Mouse (Mus musculus) heart, postnatal 14 days (tissue): ENCODE measurements around the gene Donson. TPM values are rescaled to one million over a fixed set of nuclear protein-coding genes. Genes with fewer than 3 reads are reported as not detected.

Experiments used
- DNase-seq, 2 experiments: peaks; one replicate each; pipeline ENCODE4 v3.0.0; 2021 to 2022
- intact Hi-C: fragments of 180-260 bp; cut with DNase I; formaldehyde crosslinking; loops from one replicate; pipeline ENCODE4 v1.15.1; 2025
- long read RNA-seq, 2 experiments: library from polyadenylated mRNA; stranded (forward); transcript quantifications; one replicate each; pipeline ENCODE4 v2.0.0; 2021
- total RNA-seq, 2 experiments: library from RNA; stranded (reverse); gene quantifications; 2 replicates each; pipeline ENCODE4 v1.2.3; 2021

Gene Donson
- total RNA-seq = 1 to 10 TPM; 3.3 to 6.4 TPM
- long read RNA-seq, experiment 1, transcript Donson-201 (10 exons, 2,365 nt) = major isoform, 7 of 7 reads
- long read RNA-seq, experiment 1, partial matches to known transcripts = 0 of 7 reads
- long read RNA-seq, experiment 1, other reads (novel, unspliced or antisense) = 0 of 7 reads
- long read RNA-seq, experiment 2, partial matches to known transcripts = 0 of 4 reads
- long read RNA-seq, experiment 2, other reads (novel, unspliced or antisense) = 0 of 4 reads

DNA sequence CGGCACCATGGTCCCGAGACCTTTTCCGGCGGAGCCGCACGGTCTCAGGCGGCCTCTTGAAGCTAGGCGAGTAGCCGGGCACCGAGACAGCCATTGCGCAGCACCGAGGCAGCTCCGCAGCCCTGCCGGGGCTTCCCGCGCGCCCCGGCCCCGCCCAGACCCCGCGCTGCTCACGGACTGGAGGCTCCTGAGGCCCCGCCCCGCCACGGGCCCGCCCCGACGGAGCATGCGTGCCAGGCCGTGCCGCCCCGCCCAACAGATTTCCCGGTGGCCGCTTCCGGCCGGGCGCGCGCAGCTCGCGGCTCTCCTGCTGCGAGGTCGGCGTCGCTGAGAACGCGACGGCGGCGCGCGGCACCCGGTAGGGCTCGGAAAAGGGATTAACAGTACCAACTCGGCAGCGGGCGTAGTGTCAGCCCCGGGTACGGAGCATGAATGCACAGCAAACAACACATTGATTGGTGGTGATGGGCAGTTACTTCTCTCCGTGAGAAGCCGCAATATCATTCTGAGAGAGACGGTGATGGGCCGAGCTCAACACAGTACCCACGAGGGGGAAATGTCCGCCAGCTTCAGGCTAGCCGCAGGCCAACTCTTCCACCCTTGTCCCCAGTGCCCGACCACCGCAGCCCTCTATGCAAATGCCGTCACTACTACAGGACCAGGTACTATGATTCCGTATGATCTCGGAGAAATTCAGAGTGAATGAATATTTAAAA, at the start of gene Donson:
Donson (minus strand) TSS at position 152 of the 716 bp plus-strand sequence.
- peak; percentile 97 to 98 for DNase-seq
- intact Hi-C loops = no loop called here

DNA sequence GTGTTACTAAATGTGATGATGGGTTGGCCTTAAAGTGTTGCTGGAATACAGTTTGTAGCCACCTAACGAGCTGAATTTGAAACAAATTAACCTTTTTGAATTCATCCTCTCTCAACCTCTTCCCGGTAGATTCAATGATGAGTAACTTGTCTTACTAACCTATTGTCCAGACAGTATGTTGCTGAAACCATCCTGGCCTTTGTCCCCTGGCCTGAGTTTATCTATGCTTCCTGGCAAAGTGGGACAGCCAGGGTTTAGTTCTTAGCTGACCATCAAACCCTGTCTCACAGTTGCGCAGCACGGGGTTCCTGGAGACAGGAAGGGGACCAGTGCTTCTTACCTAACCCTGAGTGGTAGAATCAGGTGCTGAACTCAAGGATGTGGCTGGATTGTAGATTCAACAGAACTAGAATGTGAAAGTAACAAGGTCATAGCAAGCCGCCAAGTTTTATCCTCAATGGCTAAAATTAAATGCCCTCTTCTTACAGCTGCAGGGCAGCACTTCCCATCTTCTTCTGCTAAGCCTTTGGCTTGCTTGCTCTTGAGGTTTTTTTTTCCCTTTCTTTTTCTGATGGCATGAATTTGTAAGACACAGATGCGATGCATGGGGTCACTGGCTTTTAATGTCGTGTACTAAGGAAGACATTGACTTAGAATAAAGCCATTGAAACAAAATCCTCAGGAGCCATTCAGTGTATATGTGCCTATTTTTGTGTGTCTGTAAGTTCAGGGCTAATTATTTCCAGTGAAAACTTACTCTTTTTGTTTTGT, 47.7 kb upstream of the Donson start:
- intact Hi-C loops = no loop called here
- DNase-seq = no peak

DNA sequence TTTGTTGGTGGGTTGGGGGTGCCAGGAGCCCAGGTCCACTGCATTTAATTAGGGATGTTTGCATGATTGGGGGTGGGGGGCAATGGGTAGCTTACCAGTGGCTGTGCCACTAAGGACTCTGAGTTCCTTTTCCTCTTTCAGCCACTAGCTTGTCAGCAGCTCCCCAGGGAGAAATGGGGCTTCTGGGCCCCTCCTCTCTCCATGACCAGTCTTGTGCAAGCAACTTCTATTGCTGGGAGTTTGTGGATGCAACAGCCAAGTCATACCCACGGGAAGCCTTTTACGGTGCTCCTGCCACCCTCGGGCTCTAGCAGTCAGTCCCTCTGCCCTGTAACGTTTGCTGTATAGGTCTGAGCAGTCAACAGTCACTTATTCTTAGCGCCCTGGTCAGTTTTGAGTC, 46.2 kb upstream of the Donson start:
- peak; percentile 34 to 40 for DNase-seq
- intact Hi-C loops = loop anchor here (5.0 kb wide), 1 partner anchor 68 kb away; no protein-coding TSS in a partner anchor

DNA sequence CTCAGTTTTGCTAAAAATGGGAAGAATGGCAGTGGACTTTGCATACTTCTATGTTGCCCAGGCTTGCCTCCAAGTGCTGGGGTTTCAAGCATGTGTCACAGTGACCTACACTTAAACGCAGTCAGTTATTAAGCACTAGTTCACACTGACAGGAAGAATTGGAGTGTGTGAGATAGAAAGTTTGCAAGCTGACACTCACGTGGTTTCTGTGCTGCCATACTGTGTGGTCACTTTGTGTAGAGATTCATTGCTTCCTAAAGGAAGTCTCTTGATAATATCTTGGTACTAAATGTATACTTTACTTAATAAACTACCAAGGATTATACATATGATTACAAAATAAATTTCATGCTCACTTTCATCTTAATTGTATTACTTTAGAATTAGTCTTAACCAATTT, 44.2 kb upstream of the Donson start:
- intact Hi-C loops = loop anchor here (5.0 kb wide), 1 partner anchor 69 kb away; no protein-coding TSS in a partner anchor
- no peak for DNase-seq

DNA sequence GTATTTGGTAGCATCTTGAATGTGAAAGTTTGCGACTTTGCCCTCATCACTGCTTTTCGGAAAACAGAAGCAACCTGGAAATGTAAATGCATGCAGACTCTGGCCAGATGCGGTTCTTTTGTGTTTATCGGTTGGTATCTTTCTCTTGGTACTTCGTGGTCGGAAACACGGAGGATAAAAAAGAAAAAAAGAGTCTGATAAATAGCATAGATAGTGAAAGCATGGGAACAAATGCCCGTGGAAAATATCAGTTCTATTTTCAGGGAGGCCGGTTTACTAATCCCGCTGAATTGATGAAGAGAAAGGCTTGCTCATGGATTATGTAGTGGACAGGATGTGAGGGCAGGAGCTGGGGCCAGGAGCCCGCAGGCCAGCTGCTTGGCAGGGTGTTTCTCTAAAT, 41.9 kb upstream of the Donson start:
- DNase-seq = peak in 1 of 2 experiments; percentile 33
- intact Hi-C loops = loop anchor here (5.0 kb wide), 1 partner anchor 72 kb away; no protein-coding TSS in a partner anchor

DNA sequence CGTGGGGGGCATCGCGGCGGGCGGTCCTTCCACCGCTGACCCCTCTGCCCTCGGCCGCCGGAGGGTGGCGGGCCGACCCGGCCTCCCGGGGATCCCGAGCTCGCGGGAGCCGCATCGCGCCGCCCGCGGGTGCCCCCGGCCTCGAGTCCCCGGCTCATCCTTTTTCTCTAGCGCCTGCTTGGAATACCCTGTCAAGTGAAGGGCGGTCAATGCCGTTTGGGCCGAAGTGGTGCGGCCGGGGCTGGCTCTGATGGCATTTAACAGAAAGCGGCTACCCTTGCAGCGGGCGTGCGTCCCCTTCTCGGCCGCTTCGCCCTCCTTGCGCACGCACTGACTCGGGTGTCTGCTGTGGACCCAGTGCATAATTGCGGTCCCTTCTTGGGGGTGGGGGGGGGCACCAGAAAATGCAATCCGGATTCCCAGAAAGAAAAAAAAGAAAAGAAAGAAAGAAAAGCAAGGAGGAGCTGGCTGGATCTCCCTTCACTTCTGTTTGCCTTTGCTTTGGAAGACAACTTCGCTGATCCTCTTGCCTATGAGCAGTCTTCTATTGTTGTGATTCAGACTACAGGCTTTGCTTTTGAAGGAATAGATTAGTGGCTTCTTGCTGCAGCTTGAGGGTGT, 41.4 kb upstream of the Donson start:
- peak; percentile 51 to 60 for DNase-seq
- intact Hi-C loops = loop anchor here (5.0 to 10.0 kb wide), 3 partner anchors 38 to 575 kb away; partner anchors contain the start of gene Smim11

DNA sequence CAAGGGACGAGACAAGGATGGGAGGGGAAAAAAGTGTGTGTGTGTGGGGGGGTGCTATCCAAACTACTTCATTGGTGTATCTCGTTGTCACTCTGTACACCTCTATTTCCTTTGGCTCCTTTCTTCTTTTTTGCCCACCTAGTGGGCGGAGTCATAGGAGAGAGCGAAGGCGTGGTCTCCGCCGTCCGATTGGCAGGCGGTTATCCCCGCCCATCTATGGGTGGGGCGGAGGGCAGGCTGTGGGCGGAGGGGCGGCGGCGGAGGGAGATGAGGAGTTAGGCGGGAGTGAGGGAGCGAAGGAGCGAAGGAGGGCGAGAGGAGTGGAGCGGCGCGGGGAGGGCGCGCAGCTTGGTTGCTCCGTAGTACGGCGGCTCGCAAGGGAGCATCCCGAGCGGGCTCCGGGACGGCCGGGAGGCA, 40.5 kb upstream of the Donson start, which contains the start of gene Itsn1:
Itsn1 (plus strand) TSS at position 216 of the 417 bp plus-strand sequence.
- DNase-seq = peak; percentile 97 to 98
- intact Hi-C loops = loop anchor here (5.0 to 10.0 kb wide), 2 partner anchors 37 to 576 kb away; partner anchors contain the start of gene Smim11

DNA sequence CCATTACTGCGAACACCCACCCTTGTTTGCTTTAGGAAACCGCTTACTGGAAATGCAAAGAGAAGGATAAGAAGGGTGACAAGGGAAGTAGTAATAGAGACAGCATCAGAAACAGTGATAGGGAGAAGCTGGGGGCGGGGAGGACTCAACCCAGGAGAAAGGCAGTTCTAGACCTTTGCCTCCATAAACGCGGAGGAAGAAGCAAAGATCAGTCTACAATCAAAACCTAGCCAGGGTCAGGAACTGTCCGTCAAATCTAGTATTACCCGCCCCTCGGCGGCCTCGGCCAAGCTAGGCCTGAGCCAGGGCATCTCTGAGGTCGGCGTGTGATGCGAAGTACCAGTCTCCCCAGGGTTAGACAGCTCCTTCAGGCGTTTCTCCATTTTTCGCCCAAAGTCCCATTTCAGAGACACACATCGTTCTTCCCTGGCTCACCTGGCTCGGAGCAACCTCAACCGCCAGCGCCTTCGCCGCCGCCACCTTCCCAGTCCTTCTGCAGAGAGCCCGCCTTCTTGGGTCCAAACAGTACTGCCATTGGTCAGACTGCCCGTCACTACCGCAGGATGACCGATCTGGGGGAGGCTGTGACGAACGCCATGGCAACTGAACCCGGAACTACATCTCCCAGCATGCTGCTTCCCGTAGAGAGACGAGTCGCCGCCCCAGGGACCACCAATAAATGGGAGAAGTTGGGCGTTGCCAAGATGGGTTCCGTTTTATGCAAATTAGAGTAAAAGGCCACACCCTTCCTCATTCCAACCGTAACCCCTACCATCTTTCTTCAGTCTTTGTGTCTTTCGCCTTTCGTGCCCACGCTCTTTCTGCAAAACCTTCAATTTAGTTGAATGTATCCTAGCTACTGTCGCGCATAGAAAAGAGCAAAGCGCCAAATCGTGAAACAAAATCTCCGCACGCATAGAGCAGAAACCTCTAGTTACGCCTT, 39.8 kb upstream of the Donson start, which contains the start of gene Cryzl1:
Cryzl1 (minus strand) TSS at position 853 of the 943 bp plus-strand sequence.
- peak; percentile 96 to 98 for DNase-seq
- intact Hi-C loops = loop anchor here (5.0 to 10.0 kb wide), 2 partner anchors 36 to 576 kb away; partner anchors contain the start of gene Smim11

DNA sequence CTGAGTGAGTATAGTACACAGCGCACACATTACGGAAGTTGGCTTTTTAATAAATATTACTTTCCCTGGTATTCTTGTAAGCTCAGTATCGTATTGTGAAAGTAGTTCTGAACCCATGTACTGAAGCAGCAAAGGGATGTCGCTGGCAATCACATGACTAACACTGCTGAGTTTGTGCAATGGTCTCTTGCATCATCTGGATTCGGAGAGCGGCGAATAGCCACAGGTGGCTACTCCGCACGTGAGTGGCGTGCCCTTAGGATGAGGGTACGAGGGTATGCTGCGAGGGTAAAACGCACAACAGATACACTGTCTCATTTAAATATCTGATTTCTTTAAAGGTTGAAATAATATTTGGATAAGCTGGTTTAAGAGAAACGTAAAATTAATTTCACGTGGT, 38.9 kb upstream of the Donson start:
- DNase-seq = no peak
- intact Hi-C loops = loop anchor here (5.0 to 10.0 kb wide), 2 partner anchors 35 to 577 kb away; partner anchors contain the start of gene Smim11

DNA sequence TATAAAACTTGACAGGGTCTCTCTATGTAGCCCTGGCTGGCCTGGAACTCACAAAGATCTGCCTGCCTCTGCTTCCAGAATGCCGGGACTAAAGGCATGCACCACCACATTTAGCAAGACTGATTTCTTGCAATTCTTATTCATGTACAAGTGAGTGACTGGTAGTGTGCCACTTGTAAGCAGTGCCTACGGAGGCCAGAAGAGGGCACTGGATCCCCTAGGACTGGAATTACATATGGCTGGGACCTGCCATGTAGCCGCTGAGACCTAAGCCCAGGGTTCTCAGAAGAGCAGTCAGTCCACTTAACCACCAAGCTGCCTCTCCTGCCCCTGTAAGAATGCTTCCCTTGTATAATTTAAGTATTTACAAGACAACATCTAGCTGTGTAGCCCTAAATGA, 35.7 kb upstream of the Donson start:
- DNase-seq = peak; percentile 59 to 70
- intact Hi-C loops = loop anchor here (1.0 to 10.0 kb wide), 3 partner anchors 165 to 581 kb away; partner anchors contain the start of gene Smim11

DNA sequence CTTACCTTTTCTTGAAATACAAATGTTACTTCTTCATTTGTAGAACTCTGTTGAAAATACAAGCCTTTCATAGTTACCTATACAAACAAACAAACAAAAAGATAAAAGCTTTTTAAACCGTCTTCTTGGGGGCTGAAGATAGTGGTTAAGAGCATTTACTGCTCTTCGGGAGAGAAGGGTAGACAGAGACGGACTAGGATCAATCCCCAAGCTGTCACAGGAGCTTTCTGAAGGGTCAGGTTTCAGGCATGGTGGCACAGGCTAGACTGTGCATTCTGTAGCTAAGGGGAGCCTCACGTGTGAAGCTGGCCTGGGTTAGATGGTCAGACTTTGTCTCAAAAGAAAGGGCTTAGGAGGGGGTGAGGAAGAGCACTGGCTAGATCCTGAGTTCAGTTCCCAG, 28.8 kb upstream of the Donson start:
- intact Hi-C loops = no loop called here
- DNase-seq = no peak

DNA sequence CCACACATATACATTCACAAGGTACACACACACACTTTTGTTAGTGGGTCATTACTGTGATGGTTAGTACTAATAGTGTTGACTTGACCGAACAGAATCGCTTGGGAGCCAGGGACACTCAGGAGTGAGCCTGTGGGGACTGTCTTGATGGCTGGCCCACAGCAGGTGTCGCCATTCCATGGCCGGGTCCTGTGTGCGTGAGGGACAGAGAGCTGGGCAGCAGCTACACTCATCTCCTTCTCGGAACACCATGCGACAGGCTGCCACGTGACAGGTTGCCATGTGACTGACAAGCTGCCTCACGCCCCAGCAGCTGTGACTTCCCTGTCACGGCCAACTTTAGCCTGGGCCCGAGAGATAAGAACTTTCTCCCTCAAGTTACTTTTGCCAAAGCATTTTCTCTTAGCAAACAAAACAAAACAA, 28.4 kb upstream of the Donson start:
- intact Hi-C loops = no loop called here
- peak; percentile 44 to 56 for DNase-seq

DNA sequence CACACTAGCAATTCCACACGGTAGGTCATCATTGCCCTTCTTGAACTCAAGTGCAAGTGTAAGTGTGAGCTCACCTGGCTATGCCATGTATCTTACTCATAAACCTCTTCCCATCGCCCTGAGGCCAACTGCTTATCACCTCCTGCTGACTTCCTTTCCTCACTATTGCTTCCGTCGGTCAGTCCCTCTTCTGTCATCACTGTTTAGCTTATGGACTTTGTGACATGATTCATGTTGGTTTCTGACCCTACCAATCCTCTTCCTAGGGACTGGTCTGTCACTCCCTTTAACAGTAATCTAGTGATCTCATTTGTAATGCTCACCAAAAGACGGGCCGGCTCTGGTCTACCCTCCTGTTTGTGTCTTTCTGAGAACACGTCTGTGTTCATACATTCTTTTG, 21.7 kb upstream of the Donson start:
- intact Hi-C loops = no loop called here
- no peak for DNase-seq

DNA sequence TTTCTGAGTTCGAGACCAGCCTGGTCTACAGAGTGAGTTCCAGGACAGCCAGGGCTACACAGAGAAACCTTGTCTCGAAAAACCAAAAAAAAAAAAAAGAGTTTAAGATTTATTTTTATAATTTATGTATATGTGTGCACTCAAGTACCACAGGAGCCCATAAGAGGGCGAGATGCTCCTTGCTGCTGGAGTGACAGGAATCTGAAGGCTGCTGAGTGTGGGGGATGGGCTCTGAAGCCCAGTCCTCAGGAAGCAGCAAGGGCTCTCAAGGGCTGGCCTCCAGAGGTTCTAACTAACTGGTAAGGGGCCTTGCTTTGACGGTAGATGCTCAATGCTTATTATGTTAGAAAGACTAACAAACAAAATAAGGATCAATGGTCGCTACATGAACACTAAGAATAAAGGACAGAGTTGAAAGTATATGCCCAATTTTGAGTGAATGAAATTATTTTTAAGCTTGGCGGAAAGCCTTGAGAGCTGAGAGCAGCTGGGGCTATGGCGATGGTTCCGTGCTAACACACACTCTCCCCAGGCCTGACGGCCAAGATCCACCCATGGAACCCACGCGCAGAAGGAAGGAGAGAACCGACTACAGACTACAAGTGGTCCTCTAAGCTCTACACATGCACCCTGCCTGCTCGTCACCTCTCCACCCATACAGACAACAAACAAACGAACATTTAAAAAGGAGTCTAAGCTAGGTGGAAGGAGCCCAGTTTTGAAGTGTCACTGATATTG, 16.2 kb upstream of the Donson start:
- intact Hi-C loops = no loop called here

DNA sequence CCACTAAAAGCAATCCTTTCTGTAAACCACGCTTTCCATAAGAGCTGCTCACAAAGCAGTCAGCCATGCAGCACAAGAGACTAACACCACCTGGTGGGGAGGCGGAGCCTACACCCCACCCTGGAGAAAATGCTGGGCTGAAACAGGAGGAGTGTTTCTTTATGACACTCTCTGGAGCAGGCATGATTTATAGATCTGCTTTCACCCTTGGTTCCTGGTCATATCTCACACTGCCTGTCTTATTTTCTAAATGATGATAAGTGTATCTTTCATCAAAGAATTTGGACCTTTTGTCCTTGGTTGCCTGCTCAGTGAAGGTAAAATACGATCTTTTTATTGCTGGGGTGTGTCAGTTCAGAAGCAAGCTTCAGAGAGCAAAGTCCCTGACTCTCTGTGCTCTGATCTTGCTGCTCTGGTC, 14.2 kb upstream of the Donson start:
- no peak for DNase-seq
- intact Hi-C loops = no loop called here

More for the DNA sequence above, 16.2 kb upstream of the Donson start:
- no peak for DNase-seq

DNA sequence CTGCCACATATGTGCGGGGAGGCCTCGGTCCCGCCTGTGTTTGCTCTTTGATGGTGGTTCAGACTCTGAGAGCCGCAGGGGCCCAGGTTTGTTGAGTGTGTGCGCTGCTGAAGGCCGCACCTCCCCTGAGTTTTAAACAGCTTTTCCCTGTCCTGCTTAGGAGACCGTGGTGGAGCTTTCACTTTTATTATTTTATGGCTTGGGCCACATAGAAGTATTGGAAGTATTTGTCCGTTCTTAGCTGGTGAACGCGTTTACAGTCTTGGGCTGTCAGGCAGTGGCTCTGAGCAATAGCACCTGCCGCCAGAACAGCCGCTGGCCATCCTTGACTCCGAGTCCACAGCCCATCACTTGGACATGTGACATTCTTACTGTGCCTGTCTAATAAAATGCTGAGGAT, 13.3 kb upstream of the Donson start:
- intact Hi-C loops = no loop called here
- no peak for DNase-seq

DNA sequence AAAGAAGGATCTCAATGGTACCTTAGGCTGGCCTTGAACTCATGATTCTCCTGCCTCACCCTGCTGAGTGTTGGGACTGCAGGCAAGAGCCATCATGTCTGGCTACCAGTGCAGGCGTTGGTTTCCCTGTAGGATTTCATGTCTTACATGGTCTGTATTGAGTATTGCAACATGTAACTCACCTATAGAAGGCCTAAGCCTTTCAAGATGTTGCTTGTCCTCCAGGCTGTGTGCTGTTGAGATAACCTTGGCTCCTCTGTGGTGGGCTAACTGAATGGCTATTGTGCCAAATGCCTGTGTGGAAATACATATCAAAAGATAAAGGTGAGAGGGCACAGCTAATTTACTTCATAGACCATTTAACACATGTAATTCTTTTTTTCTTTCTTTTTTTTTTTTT, 10.4 kb upstream of the Donson start:
- intact Hi-C loops = loop anchor here (5.0 kb wide), 1 partner anchor 188 kb away; no protein-coding TSS in a partner anchor

More for the DNA sequence above, 10.4 kb upstream of the Donson start:
- DNase-seq = no peak
